Mouse (Mus musculus): ENCODE results near the gene Ace. TPM values are rescaled to one million over a fixed set of nuclear protein-coding genes. Genes with fewer than 3 reads are reported as not detected.

Gene Ace
- polyA plus RNA-seq (2014; fragmentation: Nextera tagmentation; extraction: Ambion mirVana) = 1.4 TPM in 2 replicates

GRCm38 (mm10) chr11:105967741-105968574, at the start of gene Ace:
Ace (plus strand) TSS chr11:105967945.
- Histone ChIP-seq H3K9ac (ENCODE audit: low read length) (peak within 1 kb of the TSS; percentile 27), H3K36me3 (ENCODE audit: control insufficient read depth, insufficient read depth, low read length) (no peaks in the 10 kb centered on the region), H3K4me3 (ENCODE audit: low read depth, low read length) (peak within 1 kb of the TSS; percentile 56), H3K4me2 (ENCODE audit: low read length) (peak within 1 kb of the TSS; percentile 100), H3K9me3 (ENCODE audit: control insufficient read depth, low read length) (no peaks in the 10 kb centered on the region), H3K27ac (ENCODE audit: low read depth) (no peak within 1 kb of the TSS), H3K27me3 (replicated peaks; ENCODE audit: control insufficient read depth, insufficient read depth, low read length) (peaks cover 44% of the 10 kb centered on the region), H3K4me1 (replicated peaks; ENCODE audit: control insufficient read depth, insufficient read depth, low read length) (0 out of 2 replicates have a peak, but pooled peaks cover 10% of the 10 kb centered on the region)
- peak; percentile 55 for ATAC-seq (replicated peaks; ENCODE audit: low FRiP score, low TSS enrichment, low read depth)
- under 1% methylated on average over 69 of the region's 76 CpGs for WGBS
- peak; percentile 69 for DNase-seq (ENCODE audit: low spot score)

- Histone ChIP-seq H3K27me3 (replicated peaks; ENCODE audit: control insufficient read depth, insufficient read depth, low read length) (no peaks in the 10 kb centered on the region), H3K9me3 (ENCODE audit: control insufficient read depth, low read length) (no peaks in the 10 kb centered on the region), H3K4me3 (ENCODE audit: low read depth, low read length) (no peak overlapping the region), H3K27ac (ENCODE audit: low read depth) (no peak overlapping the region), H3K36me3 (ENCODE audit: control insufficient read depth, insufficient read depth, low read length) (peaks cover 62% of the 10 kb centered on the region), H3K4me2 (ENCODE audit: low read length) (no peak overlapping the region), H3K9ac (ENCODE audit: low read length) (no peak overlapping the region), H3K4me1 (replicated peaks; ENCODE audit: control insufficient read depth, insufficient read depth, low read length) (no peaks in the 10 kb centered on the region)
- ATAC-seq (replicated peaks; ENCODE audit: low FRiP score, low TSS enrichment, low read depth) (no peak), DNase-seq (ENCODE audit: low spot score) (no peak)
- 81% methylated on average over 3 of the region's 3 CpGs for WGBS
Measured at GRCm38 (mm10) chr11:105920098-105920785, 47.5 kb upstream of the Ace start.

- H3K27me3 ChIP-seq (replicated peaks; ENCODE audit: control insufficient read depth, insufficient read depth, low read length) = no peaks in the 10 kb centered on the region
- H3K4me3 ChIP-seq (ENCODE audit: low read depth, low read length) = no peak overlapping the region
- 84% methylated on average over 2 of the region's 2 CpGs for WGBS
- ATAC-seq (replicated peaks; ENCODE audit: low FRiP score, low TSS enrichment, low read depth) (no peak), DNase-seq (ENCODE audit: low spot score) (no peak)
- no peak overlapping the region for H3K9ac ChIP-seq (ENCODE audit: low read length)
- no peak overlapping the region for H3K4me2 ChIP-seq (ENCODE audit: low read length)
- no peak overlapping the region for H3K27ac ChIP-seq (ENCODE audit: low read depth)
- peaks cover 62% of the 10 kb centered on the region for H3K36me3 ChIP-seq (ENCODE audit: control insufficient read depth, insufficient read depth, low read length)
- no peaks in the 10 kb centered on the region for H3K4me1 ChIP-seq (replicated peaks; ENCODE audit: control insufficient read depth, insufficient read depth, low read length)
- no peaks in the 10 kb centered on the region for H3K9me3 ChIP-seq (ENCODE audit: control insufficient read depth, low read length)
Measured at GRCm38 (mm10) chr11:105920836-105921235, 46.9 kb upstream of the Ace start.

- ATAC-seq (replicated peaks; ENCODE audit: low FRiP score, low TSS enrichment, low read depth) = no peak
- no peaks in the 10 kb centered on the region for H3K9me3 ChIP-seq (ENCODE audit: control insufficient read depth, low read length)
- no peak overlapping the region for H3K4me2 ChIP-seq (ENCODE audit: low read length)
- H3K27me3 ChIP-seq (replicated peaks; ENCODE audit: control insufficient read depth, insufficient read depth, low read length) = no peaks in the 10 kb centered on the region
- H3K9ac ChIP-seq (ENCODE audit: low read length) = no peak overlapping the region
- H3K4me3 ChIP-seq (ENCODE audit: low read depth, low read length) = no peak overlapping the region
- no peak overlapping the region for H3K27ac ChIP-seq (ENCODE audit: low read depth)
- no peaks in the 10 kb centered on the region for H3K4me1 ChIP-seq (replicated peaks; ENCODE audit: control insufficient read depth, insufficient read depth, low read length)
- H3K36me3 ChIP-seq (ENCODE audit: control insufficient read depth, insufficient read depth, low read length) = peaks cover 57% of the 10 kb centered on the region
- no peak for DNase-seq (ENCODE audit: low spot score)
- 91% methylated on average over 5 of the region's 5 CpGs for WGBS
Measured at GRCm38 (mm10) chr11:105921275-105921674, 46.5 kb upstream of the Ace start.

- Histone ChIP-seq H3K9me3 (ENCODE audit: control insufficient read depth, low read length) (no peaks in the 10 kb centered on the region), H3K4me3 (ENCODE audit: low read depth, low read length) (no peak overlapping the region), H3K36me3 (ENCODE audit: control insufficient read depth, insufficient read depth, low read length) (peaks cover 50% of the 10 kb centered on the region), H3K27me3 (replicated peaks; ENCODE audit: control insufficient read depth, insufficient read depth, low read length) (no peaks in the 10 kb centered on the region), H3K4me2 (ENCODE audit: low read length) (no peak overlapping the region), H3K9ac (ENCODE audit: low read length) (no peak overlapping the region), H3K4me1 (replicated peaks; ENCODE audit: control insufficient read depth, insufficient read depth, low read length) (no peaks in the 10 kb centered on the region), H3K27ac (ENCODE audit: low read depth) (no peak overlapping the region)
- WGBS = 89% methylated on average over 20 of the region's 20 CpGs
- DNase-seq (ENCODE audit: low spot score) (no peak), ATAC-seq (replicated peaks; ENCODE audit: low FRiP score, low TSS enrichment, low read depth) (no peak)
Measured at GRCm38 (mm10) chr11:105922769-105923663, 44.7 kb upstream of the Ace start.

GRCm38 (mm10) chr11:105927065-105928030, 40.4 kb upstream of the Ace start:
- WGBS = 59% methylated on average over 14 of the region's 14 CpGs
- no peak overlapping the region for H3K27ac ChIP-seq (ENCODE audit: low read depth)

GRCm38 (mm10) chr11:105928171-105928570, 39.6 kb upstream of the Ace start:
- H3K4me2 ChIP-seq (ENCODE audit: low read length) = no peak overlapping the region
- no peak overlapping the region for H3K4me3 ChIP-seq (ENCODE audit: low read depth, low read length)
- peaks cover 15% of the 10 kb centered on the region for H3K36me3 ChIP-seq (ENCODE audit: control insufficient read depth, insufficient read depth, low read length)
- no peak overlapping the region for H3K9ac ChIP-seq (ENCODE audit: low read length)
- H3K27me3 ChIP-seq (replicated peaks; ENCODE audit: control insufficient read depth, insufficient read depth, low read length) = no peaks in the 10 kb centered on the region
- DNase-seq (ENCODE audit: low spot score) = no peak
- no peaks in the 10 kb centered on the region for H3K9me3 ChIP-seq (ENCODE audit: control insufficient read depth, low read length)
- ATAC-seq (replicated peaks; ENCODE audit: low FRiP score, low TSS enrichment, low read depth) = no peak
- H3K4me1 ChIP-seq (replicated peaks; ENCODE audit: control insufficient read depth, insufficient read depth, low read length) = no peaks in the 10 kb centered on the region
- H3K27ac ChIP-seq (ENCODE audit: low read depth) = no peak overlapping the region
- WGBS = 80% methylated on average over 5 of the region's 5 CpGs

More at GRCm38 (mm10) chr11:105927065-105928030, 40.4 kb upstream of the Ace start:
- Histone ChIP-seq H3K36me3 (ENCODE audit: control insufficient read depth, insufficient read depth, low read length) (peaks cover 23% of the 10 kb centered on the region), H3K27me3 (replicated peaks; ENCODE audit: control insufficient read depth, insufficient read depth, low read length) (no peaks in the 10 kb centered on the region), H3K4me3 (ENCODE audit: low read depth, low read length) (no peak overlapping the region), H3K9ac (ENCODE audit: low read length) (no peak overlapping the region), H3K4me1 (replicated peaks; ENCODE audit: control insufficient read depth, insufficient read depth, low read length) (no peaks in the 10 kb centered on the region), H3K4me2 (ENCODE audit: low read length) (no peak overlapping the region), H3K9me3 (ENCODE audit: control insufficient read depth, low read length) (no peaks in the 10 kb centered on the region)
- peak; percentile 64 for ATAC-seq (replicated peaks; ENCODE audit: low FRiP score, low TSS enrichment, low read depth)
- peak; percentile 82 for DNase-seq (ENCODE audit: low spot score)
